Mouse (Mus musculus): ENCODE results near the gene Gstm4. TPM values are rescaled to one million over a fixed set of nuclear protein-coding genes. Genes with fewer than 3 reads are reported as not detected.

Gene Gstm4
- polyA plus RNA-seq, 1 experiment from 2014 or later = 17.2 TPM

Other genes with a start within 250 kb of the Gstm4 start
- not detected in 2 replicates for gene Eps8l3, start 167.7 kb downstream of the Gstm4 start, polyA plus RNA-seq (2014; fragmentation: Nextera tagmentation; extraction: Ambion mirVana)
- gene Gstm5, start 149.1 kb downstream of the Gstm4 start, polyA plus RNA-seq (2014; fragmentation: Nextera tagmentation; extraction: Ambion mirVana) = 174 and 223 TPM in 2 replicates
- 18.6 and 22.6 TPM in 2 replicates for gene Gstm7, start 113.1 kb downstream of the Gstm4 start, polyA plus RNA-seq (2014; fragmentation: Nextera tagmentation; extraction: Ambion mirVana)
- gene Gstm6, start 101.1 kb downstream of the Gstm4 start, polyA plus RNA-seq (2014; fragmentation: Nextera tagmentation; extraction: Ambion mirVana) = 4.4 and 5.7 TPM in 2 replicates
- gene Gstm3, start 75.6 kb downstream of the Gstm4 start, polyA plus RNA-seq (2014; fragmentation: Nextera tagmentation; extraction: Ambion mirVana) = 0.16 TPM in 1 of 2 replicates, not detected in the other
- 76.2 and 79.8 TPM in 2 replicates for gene Gstm2, start 58.4 kb downstream of the Gstm4 start, polyA plus RNA-seq (2014; fragmentation: Nextera tagmentation; extraction: Ambion mirVana)
- gene Gstm1, start 26.9 kb downstream of the Gstm4 start, polyA plus RNA-seq (2014; fragmentation: Nextera tagmentation; extraction: Ambion mirVana) = 63.0 and 73.6 TPM in 2 replicates
- 36.8 and 43.4 TPM in 2 replicates for gene Ampd2, start 41.8 kb upstream of the Gstm4 start, polyA plus RNA-seq (2014; fragmentation: Nextera tagmentation; extraction: Ambion mirVana)
- 1.5 and 2.1 TPM in 2 replicates for gene Gnat2, start 47.9 kb upstream of the Gstm4 start, polyA plus RNA-seq (2014; fragmentation: Nextera tagmentation; extraction: Ambion mirVana)
- gene Gnai3, start 101.3 kb upstream of the Gstm4 start, polyA plus RNA-seq (2014; fragmentation: Nextera tagmentation; extraction: Ambion mirVana) = 115 and 181 TPM in 2 replicates
- gene Gpr61, start 110.0 kb upstream of the Gstm4 start, polyA plus RNA-seq (2014; fragmentation: Nextera tagmentation; extraction: Ambion mirVana) = 0.09 and 0.18 TPM in 2 replicates
- gene Amigo1, start 141.4 kb upstream of the Gstm4 start, polyA plus RNA-seq (2014; fragmentation: Nextera tagmentation; extraction: Ambion mirVana) = 3.0 and 3.7 TPM in 2 replicates
- gene Cyb561d1, start 156.3 kb upstream of the Gstm4 start, polyA plus RNA-seq (2014; fragmentation: Nextera tagmentation; extraction: Ambion mirVana) = 1.4 and 2.2 TPM in 2 replicates
- 16.9 and 21.9 TPM in 2 replicates for gene Atxn7l2, start 166.0 kb upstream of the Gstm4 start, polyA plus RNA-seq (2014; fragmentation: Nextera tagmentation; extraction: Ambion mirVana)
- gene Sypl2, start 181.8 kb upstream of the Gstm4 start, polyA plus RNA-seq (2014; fragmentation: Nextera tagmentation; extraction: Ambion mirVana) = 2.9 and 4.7 TPM in 2 replicates
- 327 and 365 TPM in 2 replicates for gene Psma5, start 212.0 kb upstream of the Gstm4 start, polyA plus RNA-seq (2014; fragmentation: Nextera tagmentation; extraction: Ambion mirVana)
- gene Sort1, start 239.2 kb upstream of the Gstm4 start, polyA plus RNA-seq (2014; fragmentation: Nextera tagmentation; extraction: Ambion mirVana) = 10.0 and 17.8 TPM in 2 replicates

All from kidney, embryonic 14.5 days (tissue).